Mouse (Mus musculus): ENCODE results near the gene Camkk1.

Gene Camkk1

GRCm38 (mm10) chr11:73057701-73058100 is 38.9 kb downstream of the Camkk1 start:
- no peak for DNase-seq (ENCODE audit: low spot score)

- no peak for DNase-seq (ENCODE audit: low spot score)
Observed at GRCm38 (mm10) chr11:73059630-73060029, 40.8 kb downstream of the Camkk1 start.

GRCm38 (mm10) chr11:73061413-73061812 is 42.6 kb downstream of the Camkk1 start:
- DNase-seq (ENCODE audit: low spot score): no peak

GRCm38 (mm10) chr11:73071839-73072238 is 53.0 kb downstream of the Camkk1 start:
- peak; percentile 47 for DNase-seq (ENCODE audit: low spot score)

- no peak for DNase-seq (ENCODE audit: low spot score)
Observed at GRCm38 (mm10) chr11:73076295-73076694, 57.5 kb downstream of the Camkk1 start.

GRCm38 (mm10) chr11:73076733-73077132 is 57.9 kb downstream of the Camkk1 start:
- no peak for DNase-seq (ENCODE audit: low spot score)

GRCm38 (mm10) chr11:73077211-73077720 is 58.5 kb downstream of the Camkk1 start:
- DNase-seq (ENCODE audit: low spot score): no peak

GRCm38 (mm10) chr11:73078615-73079014 is 59.8 kb downstream of the Camkk1 start:
- no peak for DNase-seq (ENCODE audit: low spot score)

- DNase-seq (ENCODE audit: low spot score): no peak
Observed at GRCm38 (mm10) chr11:73080306-73080705, 61.5 kb downstream of the Camkk1 start.

- DNase-seq (ENCODE audit: low spot score): no peak
Observed at GRCm38 (mm10) chr11:73084303-73084702, 65.5 kb downstream of the Camkk1 start.

- DNase-seq (ENCODE audit: low spot score): peak; percentile 56
Observed at GRCm38 (mm10) chr11:73084804-73085231, 66.0 kb downstream of the Camkk1 start.

GRCm38 (mm10) chr11:73085391-73085790 is 66.6 kb downstream of the Camkk1 start:
- DNase-seq (ENCODE audit: low spot score): no peak

- DNase-seq (ENCODE audit: low spot score): no peak
Observed at GRCm38 (mm10) chr11:73087700-73088480, 69.1 kb downstream of the Camkk1 start.

- no peak for DNase-seq (ENCODE audit: low spot score)
Observed at GRCm38 (mm10) chr11:73090283-73090682, 71.5 kb downstream of the Camkk1 start, which contains the start of gene Itgae. Itgae (plus strand) TSS chr11:73090583.

- DNase-seq (ENCODE audit: low spot score): no peak
Observed at GRCm38 (mm10) chr11:73090826-73091225, 72.0 kb downstream of the Camkk1 start.
